Mouse (Mus musculus) kidney, postnatal 14 days (tissue): Measurements from ENCODE around the gene S1pr3.

Source experiments
- DNase-seq: peaks from one replicate; pipeline ENCODE4 v3.0.0; 2022; ENCODE audit warnings: mixed read lengths

The S1pr3 gene

DNA sequence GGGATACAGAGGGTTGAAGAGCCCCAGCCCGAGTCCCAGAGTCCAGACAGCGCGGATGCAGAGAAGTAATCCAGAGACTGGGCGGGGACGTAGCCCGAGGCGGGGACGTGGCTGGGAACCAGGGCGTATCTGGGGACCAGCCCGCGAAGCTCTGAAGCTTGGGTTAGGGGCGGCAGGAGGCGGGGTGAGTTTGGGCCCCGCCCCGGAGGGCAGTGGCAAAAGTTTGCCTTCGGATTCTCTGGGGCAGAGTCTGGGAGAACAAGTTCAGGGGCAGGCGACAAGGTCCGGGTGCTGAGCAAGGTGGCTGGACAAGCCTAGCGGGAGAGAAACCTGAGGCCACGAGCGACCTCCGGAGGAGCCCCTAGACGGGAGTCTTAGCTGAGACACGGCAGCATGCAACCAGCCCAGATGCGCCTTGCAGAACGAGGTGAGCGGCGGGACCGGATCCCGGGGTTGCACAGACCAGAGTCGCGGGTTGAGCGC lies at the start of gene S1pr3:
TSS of gene S1pr3 (plus strand) at position 121 of the 483 bp plus-strand sequence.
- DNase-seq, result peak; percentile 78

DNA sequence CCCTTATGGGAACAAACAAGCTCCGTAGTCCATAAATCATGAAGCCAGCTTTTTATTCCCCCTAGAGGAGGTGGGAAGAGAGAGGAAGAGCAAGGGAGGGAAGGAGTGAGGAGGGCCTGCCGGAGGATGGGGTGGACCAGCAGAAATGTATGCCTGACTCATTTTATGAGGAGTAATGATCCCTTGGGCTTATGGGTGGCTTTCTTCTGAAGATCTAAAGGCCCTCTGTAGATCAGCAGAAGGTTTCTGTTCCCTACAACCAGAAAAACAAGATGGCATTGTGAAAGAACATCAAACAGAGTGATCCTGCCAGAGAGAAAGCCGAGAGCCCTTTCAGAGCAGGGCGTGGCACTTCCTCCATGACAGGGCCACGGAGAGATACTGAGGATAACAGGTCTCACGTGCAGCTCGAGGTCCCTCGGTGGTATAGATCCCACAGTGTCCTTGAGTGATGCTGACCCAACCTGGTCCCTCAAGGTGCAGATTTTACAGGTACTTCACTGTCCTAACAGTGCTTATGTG lies 47.9 kb upstream of the S1pr3 start:
- no peak for DNase-seq

DNA sequence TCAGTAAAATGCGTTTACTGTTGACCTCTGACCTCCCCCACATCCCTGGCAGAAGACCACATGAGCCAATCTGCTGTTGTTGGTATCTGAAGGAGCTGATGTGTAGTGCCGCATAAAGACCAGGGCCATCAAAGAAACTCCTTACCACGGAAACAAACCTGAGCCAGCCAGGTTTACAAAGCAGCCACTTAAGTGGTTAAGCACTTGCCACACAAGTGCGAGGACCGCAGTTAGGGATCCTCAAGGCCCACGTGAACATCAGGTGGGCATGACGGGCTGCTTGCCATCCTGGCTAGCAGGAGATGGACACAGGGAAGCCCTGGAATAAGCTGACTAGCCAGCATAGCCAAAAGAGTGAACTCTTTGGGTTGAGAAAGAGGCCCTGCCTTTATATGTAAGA lies 45.0 kb upstream of the S1pr3 start:
- DNase-seq, result no peak

DNA sequence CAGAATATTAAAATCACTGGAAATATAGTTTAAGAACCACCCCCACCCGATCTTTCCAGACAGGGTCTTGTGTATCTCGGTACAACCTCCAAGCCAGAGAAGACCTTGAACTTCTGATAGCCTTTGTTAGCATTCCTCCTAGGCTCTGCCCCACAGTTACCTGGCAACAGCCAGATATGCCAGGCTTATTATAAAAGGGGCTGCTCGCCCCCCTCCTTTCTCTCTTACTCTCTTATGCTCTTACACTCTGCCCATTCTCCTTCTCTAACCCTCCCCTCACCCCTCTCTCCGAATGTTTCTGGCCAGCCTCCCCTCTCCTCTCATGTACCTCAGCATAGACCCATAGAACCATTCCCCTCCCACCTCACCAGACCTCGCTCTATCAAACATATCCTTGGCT lies 44.5 kb upstream of the S1pr3 start:
- DNase-seq, result no peak

DNA sequence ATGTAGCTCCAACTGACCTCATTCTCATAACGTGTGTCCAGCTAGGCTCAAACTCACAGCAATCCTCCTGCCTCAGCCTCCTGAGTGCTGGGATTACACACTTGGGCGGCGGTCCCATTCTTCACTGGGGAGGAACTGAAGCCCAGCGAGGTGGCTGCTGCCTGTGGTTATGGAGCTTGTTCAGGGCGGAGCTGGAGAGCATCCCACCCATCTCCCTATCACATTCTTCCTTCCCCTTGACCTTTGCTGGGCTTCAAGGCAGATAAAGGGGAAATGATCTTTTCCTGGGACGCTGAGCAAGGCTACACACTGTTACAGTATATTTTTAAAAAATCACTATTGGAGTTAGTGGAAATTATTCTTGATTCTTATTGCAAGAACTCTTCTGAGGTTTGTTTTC lies 43.2 kb upstream of the S1pr3 start:
- DNase-seq, result no peak

DNA sequence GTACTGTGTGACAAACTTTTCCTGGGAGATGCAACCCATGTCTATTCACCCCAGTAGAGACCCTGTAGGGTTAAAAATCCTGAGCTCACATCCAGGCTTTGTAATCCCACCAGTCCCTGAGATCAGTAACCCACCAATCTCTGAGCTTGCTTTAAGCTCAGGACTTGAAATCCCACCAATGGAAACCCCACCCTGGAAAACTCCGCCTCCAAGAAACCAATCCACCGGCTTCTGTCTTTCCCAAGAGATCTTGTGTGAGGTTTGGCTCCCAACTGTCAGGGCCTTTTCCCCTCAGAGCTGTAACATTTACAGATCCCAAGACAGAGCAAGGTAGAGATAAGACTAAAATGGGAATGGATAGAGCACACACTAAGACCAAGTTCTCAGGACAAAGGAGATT lies 40.1 kb upstream of the S1pr3 start:
- no peak for DNase-seq

DNA sequence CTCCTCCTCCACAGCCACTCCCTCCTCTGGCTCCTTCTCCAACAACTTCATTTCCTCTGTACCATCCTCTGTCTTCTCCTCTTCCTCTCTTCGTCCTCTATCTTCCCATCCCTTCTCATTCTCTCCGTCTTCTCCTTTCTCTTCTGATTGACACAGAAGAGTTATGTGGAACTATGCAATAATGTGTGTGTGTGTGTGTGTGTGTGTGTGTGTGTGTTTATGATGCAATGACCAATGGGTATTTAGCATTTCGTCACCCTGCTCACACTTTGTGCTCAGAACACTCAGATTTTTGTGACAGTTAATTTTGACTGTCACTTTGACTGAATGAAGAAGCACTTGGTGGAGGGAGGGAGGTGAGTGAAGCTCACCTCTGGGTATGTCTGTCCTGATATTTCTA lies 39.1 kb upstream of the S1pr3 start:
- DNase-seq, result no peak

DNA sequence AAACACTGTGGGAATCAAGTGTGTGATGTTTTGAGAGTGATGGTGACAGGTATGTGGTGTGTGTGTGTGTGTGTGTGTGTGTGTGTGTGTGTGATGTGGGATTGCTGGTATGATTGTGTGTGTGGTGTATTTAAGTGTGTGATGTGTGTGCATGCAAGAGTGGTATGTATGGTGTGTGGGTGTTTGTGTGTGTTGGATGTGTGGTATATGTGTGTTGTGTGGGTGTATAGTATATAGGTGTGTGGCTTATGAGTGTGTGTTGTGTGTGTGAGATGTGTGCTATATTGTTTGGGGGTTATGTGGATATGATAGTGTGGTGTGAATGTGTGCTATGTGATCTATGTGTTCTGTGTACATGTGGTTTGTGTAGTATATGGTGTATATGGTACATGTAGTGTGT lies 35.4 kb upstream of the S1pr3 start:
- DNase-seq, result no peak

DNA sequence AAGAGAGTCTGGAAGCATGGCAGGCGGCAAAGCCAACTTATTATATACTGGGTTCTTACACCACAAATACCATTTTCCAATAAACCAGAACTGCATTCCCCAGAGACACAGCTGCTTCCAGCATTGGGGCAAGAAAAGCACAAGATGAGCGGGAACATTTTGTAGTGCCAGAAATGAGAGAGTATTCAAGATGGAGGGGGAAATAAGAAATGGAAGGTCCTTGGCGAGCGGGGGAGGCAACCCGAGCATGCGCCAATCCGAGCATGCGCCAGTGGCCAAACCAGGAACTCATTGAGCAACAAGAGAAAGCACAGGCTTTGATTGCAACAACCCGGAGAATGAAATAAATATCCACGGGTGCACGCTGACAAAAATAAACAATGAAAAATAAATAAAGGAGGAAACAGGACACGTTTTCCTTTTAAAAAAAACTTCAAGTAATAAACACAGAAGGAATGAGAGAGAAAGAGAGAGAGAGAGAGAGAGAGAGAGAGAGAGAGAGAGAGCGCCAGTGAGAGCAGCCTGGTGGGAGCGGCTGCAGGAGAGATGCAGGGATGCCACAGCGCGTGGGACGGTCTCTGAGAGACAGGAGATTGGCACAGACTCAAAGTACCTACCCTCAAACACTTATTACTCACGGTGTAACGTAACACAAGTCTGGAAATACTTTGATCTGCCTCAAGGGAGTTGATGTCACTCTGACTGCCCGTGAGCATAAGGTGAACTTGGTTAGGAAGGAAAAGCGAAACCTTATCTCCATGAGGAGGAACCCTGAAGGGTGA lies 34.2 kb upstream of the S1pr3 start:
- peak; percentile 42 for DNase-seq

DNA sequence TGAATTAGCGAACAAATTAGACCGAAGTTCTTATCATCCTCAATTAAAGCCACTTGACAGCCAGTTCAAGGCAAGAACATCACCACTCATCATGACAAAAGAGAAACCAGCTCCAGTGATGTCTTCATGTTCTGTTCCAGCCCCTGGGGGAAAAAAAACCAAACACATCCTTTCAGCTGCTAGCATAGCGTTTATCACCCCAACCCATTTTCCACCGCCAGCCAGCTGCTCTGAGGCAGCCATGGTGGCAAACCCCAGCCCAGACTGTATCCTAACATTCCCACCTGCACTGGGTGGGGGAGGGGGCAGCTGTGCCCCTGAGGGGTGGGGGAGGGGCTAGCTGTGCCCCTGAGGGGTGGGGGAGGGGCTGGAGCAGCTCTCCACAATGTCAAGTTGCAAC lies 30.3 kb upstream of the S1pr3 start:
- no peak for DNase-seq

DNA sequence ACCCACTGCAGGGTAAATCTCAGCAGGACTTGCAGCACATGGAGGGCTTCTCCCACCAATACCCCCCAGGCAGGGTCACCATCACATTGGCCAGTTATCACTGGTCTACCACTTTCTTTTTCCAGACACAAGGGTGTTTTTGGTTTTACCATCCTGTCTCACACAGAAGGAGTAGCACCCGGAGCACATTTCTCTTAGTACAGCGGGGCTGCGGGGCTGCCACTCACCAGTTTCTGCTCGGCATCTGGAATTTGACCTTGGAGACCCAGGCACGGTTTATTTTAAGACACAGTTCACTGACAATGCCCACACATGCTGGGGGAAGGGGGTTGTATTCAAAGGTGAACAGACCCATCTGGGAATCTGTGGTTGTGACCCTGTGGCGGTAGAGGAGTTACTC lies 28.8 kb upstream of the S1pr3 start:
- peak; percentile 31 for DNase-seq

DNA sequence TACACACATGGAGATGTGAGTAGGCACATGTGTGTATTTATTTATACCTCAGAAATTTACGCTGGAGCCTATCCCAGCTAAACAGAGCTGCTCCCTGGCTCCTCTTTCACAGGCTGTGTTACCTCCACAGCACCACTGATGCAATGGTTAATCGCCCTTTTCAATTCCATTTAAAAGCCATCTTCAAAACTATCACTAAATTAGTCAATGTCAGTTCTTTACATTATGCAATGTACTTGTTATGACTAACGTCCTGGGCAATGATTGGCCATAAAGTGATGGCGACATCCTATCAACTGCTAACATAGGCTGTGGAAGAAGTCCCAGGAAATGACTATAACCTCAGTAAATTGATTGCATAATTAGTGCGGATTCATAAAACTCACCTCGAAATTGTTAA lies 26.9 kb upstream of the S1pr3 start:
- no peak for DNase-seq

DNA sequence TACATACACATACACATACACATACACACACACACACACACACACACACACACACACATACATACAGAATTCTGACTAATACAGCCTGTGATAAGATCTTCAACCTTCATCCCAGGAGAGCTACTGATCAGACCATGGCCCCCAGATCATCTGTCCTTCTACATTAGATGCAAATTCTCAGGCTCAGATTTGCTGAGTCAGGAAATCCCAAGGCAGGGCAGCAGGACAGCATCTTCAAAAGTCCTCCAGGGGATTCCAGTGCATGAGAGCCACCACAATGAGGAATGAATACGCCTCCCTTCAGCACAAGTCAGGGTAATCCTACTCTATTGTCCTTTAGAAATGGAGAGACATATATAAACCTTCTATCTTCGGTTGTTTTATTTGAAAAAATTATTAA lies 23.5 kb upstream of the S1pr3 start:
- no peak for DNase-seq

DNA sequence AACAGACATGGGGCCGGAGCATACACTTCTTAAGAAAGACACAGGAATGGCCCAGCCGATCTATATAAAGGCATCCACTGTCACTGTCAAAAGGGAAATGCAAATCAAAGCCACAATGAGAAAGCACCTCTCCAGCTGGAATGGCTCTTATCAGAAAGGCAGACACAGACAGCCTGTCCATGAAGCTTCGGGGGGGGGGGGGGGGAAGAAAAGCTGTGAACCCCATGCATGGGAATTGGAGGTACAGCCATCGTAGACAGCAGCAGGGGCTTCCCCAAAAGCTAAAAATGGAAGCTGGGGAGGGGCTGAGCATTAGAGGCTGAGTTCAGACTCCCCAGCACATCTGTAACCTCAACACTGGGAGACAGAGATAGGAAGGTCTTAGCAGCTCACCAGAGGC lies 20.5 kb upstream of the S1pr3 start:
- DNase-seq, result no peak

DNA sequence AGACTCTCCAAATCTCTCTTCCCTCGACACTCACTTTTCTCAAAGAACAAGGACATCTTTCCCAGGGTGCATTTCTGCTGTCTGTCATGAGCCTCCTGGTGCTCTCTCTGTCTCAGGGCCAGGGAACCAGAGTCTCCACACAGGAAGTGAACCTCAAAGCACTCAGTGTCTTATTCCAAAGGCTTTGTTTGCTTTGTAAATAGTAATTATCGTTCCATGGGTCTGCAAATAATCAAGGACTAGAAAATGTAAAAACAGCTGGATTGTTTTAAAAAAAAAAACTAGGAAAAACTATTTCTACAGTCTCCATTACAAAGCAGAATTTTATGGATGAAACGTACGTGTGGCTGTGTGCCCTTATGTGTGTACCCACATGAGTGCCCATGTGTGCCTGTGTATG lies 18.0 kb upstream of the S1pr3 start:
- DNase-seq, result peak; percentile 26

DNA sequence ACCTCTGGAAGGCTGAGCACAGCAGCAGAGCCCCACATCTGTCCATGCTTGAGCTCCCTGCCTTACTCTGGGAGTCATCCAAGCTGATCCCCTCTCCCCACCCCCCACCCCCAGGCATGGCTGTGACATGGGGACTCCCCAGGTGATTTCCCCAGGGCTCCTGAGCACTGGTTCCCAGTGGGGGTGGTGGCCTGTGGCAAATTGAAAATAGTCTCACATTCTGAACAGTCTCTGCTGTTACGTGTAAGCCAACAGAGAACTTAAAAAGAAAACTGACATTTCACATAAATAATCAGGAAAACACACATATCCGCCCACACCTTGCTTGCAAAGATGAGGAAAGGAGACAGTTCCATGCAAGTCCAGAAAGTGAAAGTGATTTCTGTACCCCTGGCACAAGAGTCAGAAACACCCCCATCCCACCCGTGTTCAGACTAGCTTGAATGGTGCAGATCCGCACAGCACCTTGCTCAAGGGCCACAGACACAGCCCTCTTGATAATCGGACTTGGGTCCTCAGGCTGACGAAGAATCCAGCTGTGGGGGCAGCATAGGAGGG lies 17.0 kb upstream of the S1pr3 start:
- DNase-seq, result no peak

DNA sequence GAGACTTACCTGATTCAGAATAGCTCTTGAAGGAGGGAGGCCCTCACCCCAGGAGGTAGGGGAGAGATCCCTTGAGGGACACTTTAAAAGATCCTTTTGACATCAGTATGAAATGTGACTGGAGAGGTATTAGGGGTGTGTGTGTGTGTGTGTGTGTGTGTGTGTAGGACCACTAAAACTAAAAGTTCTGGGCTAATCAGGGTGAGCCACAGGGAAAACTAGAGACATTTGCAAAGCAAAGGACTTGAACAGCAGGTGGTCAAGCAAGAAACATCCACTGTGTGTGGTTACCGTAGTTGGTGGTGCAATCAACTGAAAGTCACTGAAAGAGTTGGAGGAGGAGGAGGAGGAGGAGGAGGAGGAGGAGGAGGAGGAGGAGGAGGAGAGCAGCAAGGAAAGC lies 16.2 kb upstream of the S1pr3 start:
- DNase-seq, result no peak

DNA sequence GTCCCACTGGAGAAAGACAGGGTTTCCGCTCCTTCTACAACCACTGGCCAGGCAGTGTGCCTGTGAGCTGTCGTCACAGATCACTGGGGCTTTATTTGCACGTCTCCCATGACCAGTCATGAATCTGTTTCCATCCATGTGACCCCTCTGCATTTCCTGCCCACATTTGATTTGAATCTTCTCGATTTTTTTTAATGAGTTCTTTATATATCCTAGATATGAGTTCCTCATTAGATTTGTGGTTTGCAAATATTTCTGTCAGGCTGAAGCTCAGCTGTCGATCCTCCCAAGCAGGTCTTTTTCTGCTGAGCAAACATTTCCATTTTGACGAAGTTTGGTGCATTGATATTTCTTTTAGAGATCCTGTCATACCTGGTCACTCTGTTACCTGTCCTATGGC lies 10.6 kb upstream of the S1pr3 start:
- no peak for DNase-seq

DNA sequence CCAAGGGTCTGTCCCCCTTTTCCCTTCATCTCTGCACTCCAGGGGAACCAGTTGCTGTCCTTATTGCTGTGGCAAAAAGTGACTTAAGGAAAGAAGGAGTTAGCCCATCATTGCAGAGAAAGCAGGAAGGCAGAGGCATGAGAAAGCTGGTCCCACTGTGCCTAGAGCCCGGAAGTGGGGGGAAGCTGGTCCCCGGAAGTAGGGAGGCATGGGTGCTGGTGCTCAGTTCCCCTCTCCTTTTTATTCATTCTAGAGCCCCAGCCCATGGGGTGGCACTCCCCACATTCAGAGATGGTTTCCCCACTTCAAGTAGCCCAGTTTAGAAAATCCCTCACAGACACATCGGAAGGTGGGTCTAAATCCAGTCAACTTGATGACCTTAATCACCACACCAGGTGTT lies 8.9 kb upstream of the S1pr3 start:
- no peak for DNase-seq

DNA sequence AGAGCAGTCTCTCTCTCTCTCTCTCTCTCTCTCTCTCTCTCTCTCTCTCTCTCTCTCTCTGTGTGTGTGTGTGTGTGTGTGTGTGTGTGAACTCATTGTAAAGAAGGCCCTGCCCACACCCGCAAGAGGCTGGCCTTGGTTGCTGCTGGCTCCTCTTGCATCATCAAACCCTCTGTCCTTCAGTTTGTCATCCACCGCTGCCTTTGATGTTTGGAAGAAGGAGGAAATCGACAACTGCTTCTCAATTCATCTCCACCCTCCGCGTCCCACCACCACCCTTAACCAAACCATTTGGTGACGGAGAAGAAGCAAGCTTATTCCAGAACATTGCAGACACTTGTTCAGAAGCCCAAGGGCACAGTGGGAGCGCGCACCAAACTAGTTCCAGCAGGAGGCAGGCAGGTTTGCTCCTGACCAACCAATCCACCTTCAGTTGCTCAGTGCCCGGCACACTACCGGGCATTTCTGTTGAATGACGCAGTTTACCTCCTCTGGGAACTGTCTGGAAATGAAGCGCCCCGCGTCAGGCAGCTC lies 8.2 kb upstream of the S1pr3 start:
- peak; percentile 63 for DNase-seq

DNA sequence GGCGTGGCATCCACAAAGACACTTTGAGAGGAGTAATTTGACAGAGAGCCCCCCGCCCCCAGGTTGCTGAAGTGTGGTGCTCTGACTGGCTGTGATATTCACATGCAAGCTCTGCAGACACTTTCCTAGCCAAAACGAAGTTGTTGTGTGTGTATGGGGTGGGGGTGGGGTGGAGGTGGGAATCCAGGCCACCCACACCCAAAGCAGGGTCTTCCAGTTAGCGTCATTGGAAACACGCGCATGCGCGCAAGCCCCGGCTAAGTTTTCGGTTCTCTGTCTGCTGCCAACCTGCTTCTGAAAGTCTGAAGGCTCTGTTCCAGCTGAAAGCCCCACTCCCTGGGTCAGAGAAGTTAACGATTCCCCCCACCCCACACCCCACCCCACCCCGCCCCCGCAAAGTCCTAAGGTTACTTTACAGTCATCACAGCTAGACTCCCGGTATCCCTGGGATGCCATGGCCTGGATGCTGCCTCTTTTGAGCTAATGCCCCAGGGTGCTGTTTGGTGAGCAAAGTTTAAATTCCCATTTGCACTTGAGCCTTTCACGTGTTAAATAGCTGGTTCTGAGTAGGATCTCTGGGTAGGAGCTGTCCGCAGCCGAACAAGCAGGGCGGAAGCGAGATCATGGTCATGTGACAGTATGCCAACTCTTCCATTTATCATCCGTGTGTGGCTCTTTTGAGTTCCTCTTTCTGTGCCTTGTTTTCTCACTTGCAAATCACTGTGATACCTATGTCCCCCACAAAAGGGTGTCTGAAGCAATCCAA lies 7.5 kb upstream of the S1pr3 start:
- DNase-seq, result peak; percentile 60

DNA sequence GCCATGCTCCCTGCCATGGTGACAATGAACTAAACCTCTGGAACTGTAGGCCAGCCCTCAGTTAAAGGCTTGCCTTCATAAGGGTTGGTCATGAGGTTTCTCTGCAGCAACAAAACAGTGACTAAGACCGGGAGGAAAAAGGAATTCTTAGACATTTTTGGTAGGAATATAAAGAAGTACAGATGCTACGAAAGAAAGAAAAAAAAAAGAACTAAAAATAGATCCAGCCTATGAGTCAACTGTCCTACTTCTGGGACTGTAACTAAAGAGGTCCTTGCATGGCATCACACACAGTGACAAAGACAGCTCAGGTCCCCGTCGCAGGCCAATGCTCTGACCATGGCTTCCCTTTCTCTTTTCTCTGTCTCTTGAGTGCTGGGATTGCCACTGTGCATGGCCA lies 3.9 kb upstream of the S1pr3 start:
- DNase-seq, result no peak

DNA sequence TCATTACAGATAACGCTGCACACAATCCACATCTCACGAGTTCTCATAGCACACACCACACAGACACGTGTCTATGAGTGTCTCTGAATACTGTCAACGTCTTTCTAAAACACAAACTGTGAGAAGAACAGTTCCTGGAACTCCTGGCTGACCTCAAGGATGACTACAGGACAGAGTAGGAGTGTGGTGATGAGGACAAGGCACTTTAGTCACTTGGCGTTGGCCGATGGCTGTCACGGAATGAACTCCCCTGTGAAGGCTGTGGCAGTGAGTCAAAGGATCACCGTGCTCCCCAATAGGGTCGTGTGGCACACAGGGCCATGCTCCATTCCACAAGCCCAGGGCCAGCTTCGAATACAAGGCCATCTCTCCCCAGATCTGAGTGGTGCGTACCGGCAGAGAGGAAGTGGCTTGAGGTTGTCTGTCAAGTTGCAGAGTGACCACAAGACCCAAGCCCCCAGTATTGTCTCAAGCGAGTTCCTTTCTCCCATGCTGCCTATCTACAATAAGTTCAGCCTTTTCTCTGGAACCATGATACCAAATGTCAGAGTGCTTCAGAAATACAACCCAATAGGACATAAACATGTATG lies 2.6 kb upstream of the S1pr3 start:
- no peak for DNase-seq
